Mouse (Mus musculus) CH12.LX (cell line): ENCODE measurements around the gene Myo16. TPM values are rescaled to one million over a fixed set of nuclear protein-coding genes. Genes with fewer than 3 reads are reported as not detected.

Experiments
- DNase-seq: peaks from one replicate; pipeline ENCODE4 v3.0.0-alpha.2; 2013; ENCODE audit errors: extremely low read depth
- H3K27ac ChIP-seq: 2 replicates; pipeline ENCODE4 v1.5.1; 2012; ENCODE audit warnings: low read depth, mild to moderate bottlenecking, control low read depth, moderate library complexity; ENCODE audit not compliant: insufficient read depth
- H3K27me3 ChIP-seq: replicated peaks from 2 replicates; pipeline ENCODE3; 2012; ENCODE audit warnings: inconsistent platforms
- H3K36me3 ChIP-seq, 2 experiments: replicated peaks in 1 of 2; 2 replicates each; pipeline versions ENCODE3 to v1.6.1; 2012; ENCODE audit warnings: inconsistent platforms in 1 of 2, low read length in 1 of 2, mild to moderate bottlenecking in 1 of 2, mixed read lengths in 1 of 2, moderate library complexity in 1 of 2; ENCODE audit not compliant: control insufficient read depth in 1 of 2, insufficient read depth in 1 of 2
- H3K4me1 ChIP-seq, 2 experiments: 2 replicates each; pipeline ENCODE4 v1.6.1; 2012; ENCODE audit warnings: inconsistent platforms in 1 of 2, moderate library complexity in 1 of 2; ENCODE audit not compliant: insufficient read depth in 2 of 2, control insufficient read depth in 1 of 2
- H3K4me2 ChIP-seq: 2 replicates; pipeline ENCODE4 v1.6.1; 2012; ENCODE audit warnings: low read depth, mild to moderate bottlenecking, control low read depth; ENCODE audit not compliant: poor library complexity, insufficient read depth, severe bottlenecking
- H3K4me3 ChIP-seq, 3 experiments: fragments of 150-350 bp in 1 of 3; sonication (generic) in 1 of 3; replicated peaks in 1 of 3; 2 replicates each; pipeline versions ENCODE3 to v1.5.1; 2011 to 2012; ENCODE audit warnings: low read depth in 2 of 3, low read length in 2 of 3, mild to moderate bottlenecking in 2 of 3, moderate library complexity in 2 of 3, control low read depth in 1 of 3, improper control_type of control experiment in 1 of 3, inconsistent platforms in 1 of 3, mixed read lengths in 1 of 3; ENCODE audit not compliant: poor library complexity in 1 of 3
- H3K79me2 ChIP-seq: replicated peaks from 2 replicates; pipeline ENCODE4 v1.6.1; 2012; ENCODE audit warnings: mild to moderate bottlenecking, moderate library complexity; ENCODE audit not compliant: control insufficient read depth, poor library complexity, insufficient read depth, severe bottlenecking; ENCODE audit errors: extremely low read depth
- H3K9ac ChIP-seq: 2 replicates; pipeline ENCODE4 v1.6.1; 2012; ENCODE audit warnings: low read depth, mild to moderate bottlenecking, control low read depth, moderate library complexity; ENCODE audit not compliant: insufficient read depth
- H3K9me3 ChIP-seq: replicated peaks from 2 replicates; pipeline ENCODE3; 2012; ENCODE audit warnings: low read length, inconsistent platforms, mixed read lengths
- BHLHE40 ChIP-seq: IDR thresholded peaks from 2 replicates; pipeline ENCODE4 v1.6.1; 2011; ENCODE audit warnings: mild to moderate bottlenecking, low read depth, low read length, improper control_type of control experiment
- CHD1 ChIP-seq: IDR thresholded peaks from 2 replicates; pipeline ENCODE4 v1.6.1; 2012; ENCODE audit warnings: low read depth, low read length, improper control_type of control experiment, inconsistent platforms
- CHD2 ChIP-seq: IDR thresholded peaks from 2 replicates; pipeline ENCODE4 v1.6.1; 2011; ENCODE audit warnings: low read length, improper control_type of control experiment
- E2F4 ChIP-seq: IDR thresholded peaks from 2 replicates; pipeline ENCODE4 v1.6.1; 2011; ENCODE audit warnings: low read depth, low read length, improper control_type of control experiment; ENCODE audit not compliant: insufficient replicate concordance
- EP300 ChIP-seq: IDR thresholded peaks from 2 replicates; pipeline ENCODE4 v1.6.1; 2011; ENCODE audit warnings: low read length, improper control_type of control experiment
- GABPA ChIP-seq: IDR thresholded peaks from 2 replicates; pipeline ENCODE4 v1.6.1; 2012; ENCODE audit warnings: low read depth, low read length, improper control_type of control experiment, inconsistent platforms; ENCODE audit not compliant: insufficient replicate concordance
- HCFC1 ChIP-seq: IDR thresholded peaks from 2 replicates; pipeline ENCODE4 v1.6.1; 2012; ENCODE audit warnings: low read depth, mild to moderate bottlenecking, inconsistent platforms, low read length, improper control_type of control experiment
- IRF4 ChIP-seq: IDR thresholded peaks from 2 replicates; pipeline ENCODE4 v1.6.1; 2014; ENCODE audit warnings: low read depth, mild to moderate bottlenecking, inconsistent platforms, low read length, improper control_type of control experiment
- MAFK ChIP-seq: IDR thresholded peaks from 2 replicates; pipeline ENCODE4 v1.6.1; 2011; ENCODE audit warnings: low read length, improper control_type of control experiment; ENCODE audit not compliant: insufficient replicate concordance
- MAZ ChIP-seq: IDR thresholded peaks from 2 replicates; pipeline ENCODE4 v1.6.1; 2012; ENCODE audit warnings: low read depth, mild to moderate bottlenecking, inconsistent platforms, low read length, improper control_type of control experiment, moderate library complexity
- MEF2A ChIP-seq: IDR thresholded peaks from 2 replicates; pipeline ENCODE4 v1.6.1; 2014; ENCODE audit warnings: low read depth, mild to moderate bottlenecking, inconsistent platforms, low read length, improper control_type of control experiment, borderline replicate concordance
- MXI1 ChIP-seq: IDR thresholded peaks from 2 replicates; pipeline ENCODE4 v1.6.1; 2011; ENCODE audit warnings: mild to moderate bottlenecking, low read depth, low read length, improper control_type of control experiment
- MYC ChIP-seq: IDR thresholded peaks from 2 replicates; pipeline ENCODE4 v1.6.1; 2011; ENCODE audit warnings: low read depth, mild to moderate bottlenecking, improper control_type of control experiment, low read length
- NELFE ChIP-seq: IDR thresholded peaks from 2 replicates; pipeline ENCODE4 v1.6.1; 2011; ENCODE audit warnings: low read depth, low read length, improper control_type of control experiment
- NRF1 ChIP-seq: IDR thresholded peaks from 2 replicates; pipeline ENCODE4 v1.6.1; 2014; ENCODE audit warnings: low read depth, mild to moderate bottlenecking, inconsistent platforms, low read length, improper control_type of control experiment, moderate library complexity
- POLR2AphosphoS2 ChIP-seq: IDR thresholded peaks from 2 replicates; pipeline ENCODE4 v1.6.1; 2011; ENCODE audit warnings: low read depth, low read length, improper control_type of control experiment
- RAD21 ChIP-seq: IDR thresholded peaks from 2 replicates; pipeline ENCODE4 v1.6.1; 2011; ENCODE audit warnings: low read depth, mild to moderate bottlenecking, low read length, improper control_type of control experiment, moderate library complexity
- SIN3A ChIP-seq: IDR thresholded peaks from 2 replicates; pipeline ENCODE4 v1.6.1; 2012; ENCODE audit warnings: low read length, improper control_type of control experiment, inconsistent platforms
- TBP ChIP-seq: conservative IDR thresholded peaks from 2 replicates; pipeline ENCODE4 v1.6.1; 2011; ENCODE audit warnings: low read depth, low read length, improper control_type of control experiment
- TCF12 ChIP-seq: IDR thresholded peaks from 2 replicates; pipeline ENCODE4 v1.6.1; 2014; ENCODE audit warnings: low read depth, mild to moderate bottlenecking, inconsistent platforms, low read length, improper control_type of control experiment
- USF1 ChIP-seq: IDR thresholded peaks from 2 replicates; pipeline ENCODE4 v1.6.1; 2014; ENCODE audit warnings: low read depth, mild to moderate bottlenecking, inconsistent platforms, low read length, improper control_type of control experiment
- ZKSCAN1 ChIP-seq: IDR thresholded peaks from 2 replicates; pipeline ENCODE4 v1.6.1; 2012; ENCODE audit warnings: low read depth, inconsistent platforms, low read length, improper control_type of control experiment, borderline replicate concordance
- ZNF384 ChIP-seq: IDR thresholded peaks from 2 replicates; pipeline ENCODE4 v1.6.1; 2012; ENCODE audit warnings: low read depth, low read length, improper control_type of control experiment, inconsistent platforms
- dilution Hi-C: fragments of 300-500 bp; cut with MboI; formaldehyde crosslinking; loops from 2 replicates; pipeline ENCODE4 v1.14.3; 2020; ENCODE audit warnings: low sequenced_read_pairs; ENCODE audit not compliant: extremely low pct_unique_long_range_greater_than_20kb, extremely low pct_ligation_motif_present
- in situ Hi-C: fragments of 300-500 bp; cut with MboI; formaldehyde crosslinking; loops from 3 replicates; pipeline ENCODE4 v1.14.3; 2019; ENCODE audit warnings: low sequenced_read_pairs, low pct_ligation_motif_present, low pct_unique_long_range_greater_than_20kb, mixed read lengths
- polyA plus RNA-seq: library from polyadenylated mRNA; unstranded; fragments of >175 nt; gene quantifications from 2 replicates; pipeline ENCODE4 v1.2.1, GENCODE M21; 2012; ENCODE audit warnings: low read depth; ENCODE audit not compliant: insufficient read length
- total RNA-seq, 2 experiments: library from RNA; depleted of rRNA; stranded (reverse); fragments of 300-350 nt in 1 of 2; fragments of >200 nt in 1 of 2; gene quantifications; 2 replicates each; pipeline ENCODE4 v1.2.3; 2012 to 2014

Gene Myo16
- total and polyA plus RNA-seq, 3 experiments, result not detected

- DNase-seq, result no peak
- Histone ChIP-seq H3K36me3 (no peaks in the 10 kb centered on the region), H3K27ac (no peak overlapping the region), H3K79me2 (no peaks in the 10 kb centered on the region), H3K4me1 (peaks cover 0 to 7% of the 10 kb centered on the region in 2 experiments; a peak in 2 of 4 replicates), H3K4me3 (no peak overlapping the region), H3K9ac (no peak overlapping the region), H3K27me3 (no peaks in the 10 kb centered on the region), H3K9me3 (peaks cover 2% of the 10 kb centered on the region), H3K4me2 (no peak overlapping the region)
- dilution Hi-C loops, result no loop called here
- in situ Hi-C loops, result no loop called here
- TF ChIP-seq POLR2AphosphoS2, result no peak
- TF ChIP-seq CHD2, result no peak
- no peak for TF ChIP-seq NRF1
- no peak for TF ChIP-seq BHLHE40
- no peak for TF ChIP-seq MYC
- TF ChIP-seq IRF4, result no peak
- TF ChIP-seq TCF12, result no peak
- no peak for TF ChIP-seq USF1
- TF ChIP-seq RAD21, result no peak
These were observed 511.3 kb downstream of the Myo16 start for GRCm38 (mm10) chr8:10664861-10665543.

DNA sequence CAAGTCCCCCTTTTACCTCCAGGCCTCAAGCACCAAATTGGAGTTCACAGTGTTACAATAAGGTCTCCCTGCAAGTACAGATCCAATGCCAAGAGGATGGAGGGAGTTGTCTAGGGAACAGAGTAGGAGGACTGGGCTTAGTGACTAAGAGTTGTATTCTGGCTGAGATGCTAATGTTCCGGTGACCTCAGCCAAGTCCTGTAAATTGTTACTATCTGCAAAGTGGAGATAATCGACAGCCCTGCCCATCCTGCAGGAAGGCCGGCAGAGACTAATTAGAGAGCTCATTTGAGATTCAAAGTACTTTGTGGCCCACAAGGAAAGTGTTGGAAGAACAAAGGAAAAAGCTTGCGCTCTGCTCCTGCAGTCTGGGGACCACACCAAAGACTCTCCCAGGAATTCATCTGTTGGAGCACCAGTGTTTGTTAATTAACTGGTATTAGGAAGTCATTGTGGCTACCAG, 512.1 kb downstream of the Myo16 start:
- no peak for TF ChIP-seq MXI1
- TF ChIP-seq E2F4, result no peak
- TF ChIP-seq TBP, result no peak
- TF ChIP-seq EP300, result no peak
- TF ChIP-seq IRF4, result no peak
- no peak for TF ChIP-seq MAFK
- TF ChIP-seq CHD1, result no peak
- TF ChIP-seq MAZ, result no peak
- TF ChIP-seq MEF2A, result no peak
- TF ChIP-seq NELFE, result no peak
- no peak for TF ChIP-seq GABPA
- no peak for TF ChIP-seq NRF1
- no peak for TF ChIP-seq HCFC1
- no peak for TF ChIP-seq ZKSCAN1
- TF ChIP-seq SIN3A, result no peak
- no peak for TF ChIP-seq ZNF384
- TF ChIP-seq MYC, result no peak
- no peak for TF ChIP-seq TCF12
- TF ChIP-seq, all 38 proteins: peak for 0
- in situ Hi-C loops, result no loop called here
- no peaks in the 10 kb centered on the region for H3K36me3 ChIP-seq

More for the DNA sequence above, 512.1 kb downstream of the Myo16 start:
- Histone ChIP-seq H3K4me3 (no peak overlapping the region), H3K9me3 (peaks cover 2% of the 10 kb centered on the region), H3K27ac (no peak overlapping the region), H3K9ac (no peak overlapping the region), H3K79me2 (no peaks in the 10 kb centered on the region), H3K4me2 (no peak overlapping the region), H3K4me1 (peaks cover 0 to 7% of the 10 kb centered on the region in 2 experiments; a peak in 2 of 4 replicates), H3K27me3 (no peaks in the 10 kb centered on the region)
- DNase-seq, result no peak
- dilution Hi-C loops, result no loop called here
